Mouse (Mus musculus) MEL (cell line): ENCODE measurements at regions not wholly inside any gene's neighbourhood (a gene's known extent, or its start where the extent isn't known, plus 50 kb on each side); places are given as distances from the start of the nearest gene placed in this dataset.

Source experiments
- CHD2 ChIP-seq: IDR thresholded peaks from 2 replicates; pipeline ENCODE4 v1.6.1; 2011; ENCODE audit warnings: low read length, improper control_type of control experiment
- CTCF ChIP-seq, 3 experiments: IDR thresholded peaks in 2 of 3; conservative IDR thresholded peaks in 1 of 3; 2 replicates each; pipeline ENCODE4 v1.5.1; 2011 to 2012; ENCODE audit warnings: low read length in 3 of 3, low read depth in 2 of 3, mild to moderate bottlenecking in 2 of 3, improper control_type of control experiment in 1 of 3, inconsistent platforms in 1 of 3, mixed read lengths in 1 of 3, moderate library complexity in 1 of 3; ENCODE audit not compliant: control insufficient read depth in 1 of 3, insufficient read depth in 1 of 3, poor library complexity in 1 of 3, severe bottlenecking in 1 of 3
- EP300 ChIP-seq, 2 experiments: IDR thresholded peaks; 2 replicates each; pipeline ENCODE4 v1.6.1; 2011; ENCODE audit warnings: improper control_type of control experiment in 2 of 2, low read length in 2 of 2, low read depth in 1 of 2, mild to moderate bottlenecking in 1 of 2
- GATA1 ChIP-seq: IDR thresholded peaks from 2 replicates; pipeline ENCODE4 v1.6.1; 2011; ENCODE audit warnings: low read depth, low read length, improper control_type of control experiment
- MAFK ChIP-seq: IDR thresholded peaks from 2 replicates; pipeline ENCODE4 v1.6.1; 2011; ENCODE audit warnings: low read depth, mild to moderate bottlenecking, low read length, improper control_type of control experiment, borderline replicate concordance
- MAZ ChIP-seq: IDR thresholded peaks from 2 replicates; pipeline ENCODE4 v1.6.1; 2012; ENCODE audit warnings: low read depth, mild to moderate bottlenecking, inconsistent platforms, low read length, improper control_type of control experiment
- MYC ChIP-seq: IDR thresholded peaks from 2 replicates; pipeline ENCODE4 v1.6.1; 2011; ENCODE audit warnings: low read depth, mild to moderate bottlenecking, low read length, improper control_type of control experiment, moderate library complexity
- POLR2A ChIP-seq, 2 experiments: IDR thresholded peaks; 2 replicates each; pipeline ENCODE4 v1.6.1; 2011 to 2012; ENCODE audit warnings: low read length in 2 of 2, mild to moderate bottlenecking in 2 of 2, control low read depth in 1 of 2, improper control_type of control experiment in 1 of 2, low read depth in 1 of 2, moderate library complexity in 1 of 2; ENCODE audit not compliant: control insufficient read depth in 1 of 2, insufficient read depth in 1 of 2, poor library complexity in 1 of 2
- RCOR1 ChIP-seq: IDR thresholded peaks from 2 replicates; pipeline ENCODE4 v1.6.1; 2012; ENCODE audit warnings: low read depth, mild to moderate bottlenecking, inconsistent platforms, low read length, improper control_type of control experiment
- USF1 ChIP-seq: IDR thresholded peaks from 2 replicates; pipeline ENCODE4 v1.6.1; 2014; ENCODE audit warnings: low read depth, mild to moderate bottlenecking, inconsistent platforms, low read length, improper control_type of control experiment, moderate library complexity
- ZMIZ1 ChIP-seq: IDR thresholded peaks from 2 replicates; pipeline ENCODE4 v1.6.1; 2012; ENCODE audit warnings: low read depth, mild to moderate bottlenecking, inconsistent platforms, low read length, improper control_type of control experiment, moderate library complexity

DNA sequence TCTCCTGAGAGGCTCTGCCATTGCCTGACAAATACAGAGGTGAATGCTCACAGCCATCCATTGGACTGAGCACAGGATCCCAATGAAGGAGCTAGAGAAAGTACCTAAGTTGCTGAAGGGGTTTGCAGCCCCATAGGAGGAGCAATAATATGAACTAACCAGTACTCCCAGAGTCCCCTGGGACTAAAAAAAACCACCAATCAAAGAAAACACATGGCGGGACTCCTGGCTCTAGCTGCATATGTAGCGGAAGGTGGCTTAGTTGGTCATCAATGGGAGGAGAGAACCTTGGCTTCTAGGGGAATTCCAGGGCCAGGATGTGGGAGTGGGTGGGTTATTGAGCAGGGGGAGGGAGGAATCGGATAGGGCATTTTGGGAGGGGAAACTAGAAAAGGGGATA, 207.8 kb downstream of the Otol1 start:
- TF ChIP-seq CTCF (IDR thresholded peaks at IDR 0.05 in 2 of 3, conservative IDR thresholded peaks at IDR 0.05 in 1 of 3; ENCODE audit: control insufficient read depth in 1 of 3, insufficient read depth in 1 of 3, low read depth in 2 of 3, low read length in 3 of 3, poor library complexity in 1 of 3, severe bottlenecking in 1 of 3) (no peak), MAZ (no peak), USF1 (no peak), ZMIZ1 (no peak), CHD2 (no peak), POLR2A (IDR thresholded peaks at IDR 0.05; ENCODE audit: control insufficient read depth in 1 of 2, insufficient read depth in 1 of 2, low read depth in 1 of 2, low read length in 2 of 2, poor library complexity in 1 of 2) (no peak), EP300 (IDR thresholded peaks at IDR 0.05; ENCODE audit: low read depth in 1 of 2, low read length in 2 of 2) (no peak), RCOR1 (no peak), GATA1 (no peak), MYC (no peak), MAFK (no peak)
